Mouse (Mus musculus) neural tube, embryonic 14.5 days (tissue): Measurements from ENCODE around the gene Reps2. TPM values are rescaled to one million over a fixed set of nuclear protein-coding genes. Genes with fewer than 3 reads are reported as not detected.

ENCODE experiments used
- ATAC-seq: fragments of 200-750 bp; cut with Nextera tagmentation; 2 replicates; pipeline ENCODE4 v1.8.0; 2017; ENCODE audit warnings: low read depth, mild to moderate bottlenecking, moderate TSS enrichment, moderate library complexity
- H3K27ac ChIP-seq: fragments of 300-500 bp; sonication (generic); 2 replicates; pipeline ENCODE4 v1.5.1; 2014; ENCODE audit warnings: low read depth, mild to moderate bottlenecking, control low read depth, low read length, moderate library complexity, mixed read lengths
- H3K27me3 ChIP-seq: fragments of 300-500 bp; sonication (generic); 2 replicates; pipeline ENCODE4 v1.6.1; 2014; ENCODE audit warnings: low read length; ENCODE audit not compliant: control insufficient read depth, insufficient read depth
- H3K36me3 ChIP-seq: fragments of 300-500 bp; sonication (generic); 2 replicates; pipeline ENCODE4 v1.6.1; 2014; ENCODE audit warnings: low read length, mixed read lengths; ENCODE audit not compliant: control insufficient read depth, insufficient read depth
- H3K4me1 ChIP-seq: fragments of 300-500 bp; sonication (generic); 2 replicates; pipeline ENCODE4 v1.6.1; 2014; ENCODE audit warnings: low read length; ENCODE audit not compliant: control insufficient read depth, insufficient read depth
- H3K4me2 ChIP-seq: fragments of 300-500 bp; sonication (generic); 2 replicates; pipeline ENCODE4 v1.6.1; 2014; ENCODE audit warnings: mild to moderate bottlenecking, low read depth, low read length, control low read depth
- H3K4me3 ChIP-seq: fragments of 300-500 bp; sonication (generic); 2 replicates; pipeline ENCODE4 v1.5.1; 2014; ENCODE audit warnings: low read depth, low read length, control low read depth, mixed read lengths
- H3K9ac ChIP-seq: fragments of 300-500 bp; sonication (generic); replicated peaks from 2 replicates; pipeline ENCODE4 v1.6.1; 2014; ENCODE audit warnings: low read depth, mild to moderate bottlenecking, control low read depth, low read length, mixed read lengths
- H3K9me3 ChIP-seq: fragments of 300-500 bp; sonication (generic); 2 replicates; pipeline ENCODE4 v1.6.1; 2016; ENCODE audit warnings: low read length; ENCODE audit not compliant: control insufficient read depth
- WGBS: fragments of 180-500 bp; shearing (Covaris S2); extraction: QIAGEN DNeasy Blood & Tissue Kit; methylation state at CpG from one replicate; pipeline ENCODE4 v1.1.7; 2014; 5-methylcytosine and 5-hydroxymethylcytosine counted together
- polyA plus RNA-seq: library from polyadenylated mRNA; unstranded; fragments of >200 nt; fragmentation: Nextera tagmentation; extraction: Ambion mirVana; gene quantifications from 2 replicates; pipeline ENCODE4 v1.2.1, GENCODE M21; 2014

The Reps2 gene
- polyA plus RNA-seq, 1 experiment from 2014 or later = 4.0 TPM

- Histone ChIP-seq H3K27me3 (no peaks in the 10 kb centered on the region), H3K27ac (no peak overlapping the region), H3K4me3 (no peak overlapping the region), H3K9me3 (no peaks in the 10 kb centered on the region), H3K4me1 (no peaks in the 10 kb centered on the region), H3K9ac (no peak overlapping the region), H3K36me3 (no peaks in the 10 kb centered on the region), H3K4me2 (no peak overlapping the region)
- ATAC-seq = no peak
- WGBS = 75% methylated on average over 2 of the region's 2 CpGs
Measured at GRCm38 (mm10) chrX:162363206-162363605, 280.2 kb downstream of the Reps2 start.

Other genes starting within 250 kb of the Reps2 start
- 200 and 215 TPM in 2 replicates for gene Rbbp7, start 116.8 kb upstream of the Reps2 start, polyA plus RNA-seq
- gene Txlng, start 185.8 kb upstream of the Reps2 start, polyA plus RNA-seq = 13.6 and 15.0 TPM in 2 replicates
- gene Syap1, start 244.8 kb upstream of the Reps2 start, polyA plus RNA-seq = 34.6 and 39.5 TPM in 2 replicates